ENCODE assay signal across 9 mouse cellular contexts in genomic region chr13:36736619-36736996, GRCm38 (mm10). TPM values are rescaled to one million over a fixed set of nuclear protein-coding genes. Genes with fewer than 3 reads are reported as not detected.
DNase-seq lines count a peak whose midpoint lies in the region; ATAC-seq and TF ChIP-seq lines count a peak whose summit lies in the region.
"Had no signal": no experiment of that assay in that cellular context is flagged by ENCODE, and none has a peak within 500 bp of the region (broad histone marks: within the 10 kb centered on the region; RNA-seq: fewer than 3 reads in every experiment).

No protein-coding gene starts in this region.

- H3K27ac ChIP-seq in heart, embryonic 14.5 days (replicated peaks in 1 of 2; ENCODE audit: control insufficient read depth in 1 of 2, insufficient read depth in 1 of 2, low read depth in 2 of 2, low read length in 2 of 2) = no peak overlapping the region
- H3K27ac ChIP-seq in forebrain, embryonic 16.5 days (ENCODE audit: low read length) = peak overlapping the region; percentile 95
- H3K27ac ChIP-seq in liver, postnatal 0 days (ENCODE audit: low read depth) = peak overlapping the region; percentile 87

- H3K4me2 ChIP-seq in heart, embryonic 14.5 days (ENCODE audit: low read length) = peak overlapping the region; percentile 94
- H3K4me2 ChIP-seq in forebrain, embryonic 16.5 days (ENCODE audit: low read length) = peak overlapping the region; percentile 69
- peak overlapping the region; percentile 76 for H3K4me2 ChIP-seq in liver, postnatal 0 days (ENCODE audit: low read depth, low read length)

- peaks cover 37% of the 10 kb centered on the region for H3K27me3 ChIP-seq in heart, embryonic 14.5 days (ENCODE audit: control insufficient read depth, insufficient read depth, low read length)
- H3K27me3 ChIP-seq in forebrain, embryonic 16.5 days (replicated peaks; ENCODE audit: control insufficient read depth, insufficient read depth, low read length) = no peaks in the 10 kb centered on the region; the same call in 1 of the 2 replicates
- H3K27me3 ChIP-seq in liver, postnatal 0 days (ENCODE audit: insufficient read depth, low read length) = peaks cover 41% of the 10 kb centered on the region

- no peak for ATAC-seq in heart, embryonic 14.5 days (ENCODE audit: insufficient number of reproducible peaks, insufficient read depth, low FRiP score, low read depth)
- peak; percentile 5 for ATAC-seq in forebrain, embryonic 16.5 days
- peak; percentile 26; the same call in 1 of the 2 replicates for ATAC-seq in liver, postnatal 0 days

- DNase-seq in heart, postnatal 36 days = no peak
- peak; percentile 70 for DNase-seq in adipocyte (ENCODE audit: low spot score)
- DNase-seq in liver, postnatal 0 days = no peak
- DNase-seq in urinary bladder, postnatal 25 days (ENCODE audit: low spot score) = no peak
- DNase-seq in frontal cortex, postnatal 14 days (ENCODE audit: low spot score in 2 of 2) = no peak
- no peak for DNase-seq in left cerebral cortex, adult 9 months (ENCODE audit: low spot score in 2 of 2)

- peak overlapping the region; percentile 54 to 67 for H3K4me3 ChIP-seq in heart, embryonic 14.5 days (ENCODE audit: control insufficient read depth in 1 of 2, insufficient read depth in 1 of 2, low read depth in 1 of 2, low read length in 2 of 2)
- peak overlapping the region; percentile 54 for H3K4me3 ChIP-seq in forebrain, embryonic 16.5 days (replicated peaks; ENCODE audit: low read length)
- peak overlapping the region; percentile 51 for H3K4me3 ChIP-seq in liver, postnatal 0 days (ENCODE audit: low read depth, low read length)

- intact Hi-C loops in heart, postnatal 36 days (cut with DNase I) = loop anchor here (2.0 to 10.0 kb wide), 3 partner anchors 14 to 722 kb away; no protein-coding TSS in a partner anchor

- no peak for TF ChIP-seq EP300 in liver, postnatal 0 days (IDR thresholded peaks at IDR 0.05; ENCODE audit: low read depth)

- no peaks in the 10 kb centered on the region for H3K9me3 ChIP-seq in heart, embryonic 14.5 days (ENCODE audit: control insufficient read depth, low read length)
- 0 out of 2 replicates have a peak, but pooled peaks cover 3% of the 10 kb centered on the region for H3K9me3 ChIP-seq in forebrain, embryonic 16.5 days (ENCODE audit: control insufficient read depth, low read length)
- H3K9me3 ChIP-seq in liver, postnatal 0 days (ENCODE audit: low read length) = no peaks in the 10 kb centered on the region

- H3K36me3 ChIP-seq in heart, embryonic 14.5 days (ENCODE audit: control insufficient read depth, insufficient read depth, low read length) = no peaks in the 10 kb centered on the region
- H3K36me3 ChIP-seq in forebrain, embryonic 16.5 days (ENCODE audit: control insufficient read depth, insufficient read depth) = no peaks in the 10 kb centered on the region
- no peaks in the 10 kb centered on the region for H3K36me3 ChIP-seq in liver, postnatal 0 days (replicated peaks; ENCODE audit: insufficient read depth, low read length)

- peak overlapping the region; percentile 63 for H3K9ac ChIP-seq in heart, embryonic 14.5 days (ENCODE audit: low read length)
- H3K9ac ChIP-seq in forebrain, embryonic 16.5 days (replicated peaks; ENCODE audit: low read depth, low read length) = peak overlapping the region; percentile 36
- H3K9ac ChIP-seq in liver, postnatal 0 days (replicated peaks) = 0 out of 2 replicates have a peak overlapping the region, but pooled peaks have one; percentile 16

- H3K4me1 ChIP-seq in heart, embryonic 14.5 days (ENCODE audit: control insufficient read depth in 2 of 2, insufficient read depth in 2 of 2, low read length in 2 of 2) = peaks cover 9 to 20% of the 10 kb centered on the region in 2 experiments; a peak in 3 of 4 replicates
- H3K4me1 ChIP-seq in forebrain, embryonic 16.5 days (replicated peaks; ENCODE audit: control insufficient read depth, insufficient read depth, low read length) = peaks cover 7% of the 10 kb centered on the region; the same call in 1 of the 2 replicates
- peaks cover 12% of the 10 kb centered on the region for H3K4me1 ChIP-seq in liver, postnatal 0 days (ENCODE audit: insufficient read depth)

- no peak for TF ChIP-seq CTCF in liver, postnatal 0 days (IDR thresholded peaks at IDR 0.05; ENCODE audit: low read depth)

- WGBS in heart, embryonic 14.5 days = 8% methylated on average over 9 of the region's 9 CpGs
- WGBS in forebrain, embryonic 16.5 days = 6% methylated on average over 9 of the region's 9 CpGs
- WGBS in liver, postnatal 0 days (ENCODE audit: insufficient replicate concordance) = 12% methylated on average over 9 of the region's 9 CpGs

RNA-seq across cellular contexts. Expression of gene Nrn1, which starts 1.7 kb away (rescaled TPM):
- polyA plus RNA-seq in heart, embryonic 14.5 days (2014; fragmentation: Nextera tagmentation; extraction: Ambion mirVana) = 2.1 and 2.5 TPM in 2 replicates
- 1 to 10 TPM; 2.2 to 3.3 TPM for total RNA-seq in heart, postnatal 36 days (2021)
- polyA plus RNA-seq in forebrain, embryonic 16.5 days (2015; fragmentation: Nextera tagmentation; extraction: Ambion mirVana) = 51.0 and 51.3 TPM in 2 replicates
- 97.4 and 98.7 TPM in 2 replicates for polyA plus RNA-seq in liver, postnatal 0 days (2015; fragmentation: Nextera tagmentation; extraction: Ambion mirVana)
- total RNA-seq: neutrophil, adult 5-6 weeks had no signal

Comparison
In these comparisons a context has a peak if more than half of its experiments do, and no peak if none do; other contexts are left out.
1. H3K27ac ChIP-seq: peak in forebrain, embryonic 16.5 days (single experiment) and liver, postnatal 0 days (single experiment); none in heart, embryonic 14.5 days (0 of 2).
2. RNA of gene Nrn1, which starts 1.7 kb away (polyA plus RNA-seq): 97.4 to 98.7 TPM in liver, postnatal 0 days and 51.0 to 51.3 TPM in forebrain, embryonic 16.5 days; 2.1 to 2.5 TPM in heart, embryonic 14.5 days; every median in the first group is over 10 times any median in the second.
3. Peak in every context shown above with its lines, with median percentiles within 50 percentile points of each other: H3K4me2 ChIP-seq, H3K4me3 ChIP-seq and H3K9ac ChIP-seq.